9 mouse cellular contexts compared by ENCODE assay signal in the genomic region with DNA sequence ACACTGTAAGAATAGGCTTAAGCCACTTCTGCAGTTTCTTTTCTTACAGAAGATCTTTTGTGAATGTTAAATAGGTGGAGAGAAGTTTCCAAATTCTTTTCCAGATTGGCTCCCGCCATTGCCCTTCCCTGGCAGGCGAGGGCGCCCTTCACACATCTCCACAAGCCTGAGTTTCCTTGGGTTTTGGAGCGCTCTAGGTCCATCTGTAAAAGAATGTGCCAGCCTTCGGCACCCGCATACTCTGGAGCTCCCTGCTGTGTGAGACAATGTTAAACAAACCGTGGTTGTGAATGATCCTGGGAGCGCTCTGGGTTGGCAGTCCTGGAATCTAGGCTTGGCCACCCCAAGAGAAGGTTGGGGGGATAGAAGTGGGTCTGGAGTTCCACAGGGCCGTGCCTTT.
DNase-seq lines count a peak whose midpoint lies in the region; ATAC-seq lines count a peak whose summit lies in the region.
"Had no signal": no experiment of that assay in that cellular context is flagged by ENCODE, and none has a peak within 500 bp of the region (broad histone marks: within the 10 kb centered on the region; RNA-seq: fewer than 3 reads in every experiment).

No protein-coding gene starts in this region.

- no peak overlapping the region for H3K4me3 ChIP-seq in liver, embryonic 11.5 days (ENCODE audit: low read depth, low read length)

- ATAC-seq in liver, embryonic 11.5 days (replicated peaks; ENCODE audit: low FRiP score), result no peak

- peak overlapping the region; percentile 61 for H3K4me2 ChIP-seq in liver, embryonic 11.5 days

- H3K4me1 ChIP-seq in liver, embryonic 11.5 days (replicated peaks; ENCODE audit: control insufficient read depth, insufficient read depth, low read length), result no peaks in the 10 kb centered on the region

- H3K27me3 ChIP-seq in liver, embryonic 11.5 days (replicated peaks; ENCODE audit: control insufficient read depth, insufficient read depth, low read length), result no peaks in the 10 kb centered on the region; the same call in 1 of the 2 replicates

- H3K9me3 ChIP-seq in liver, embryonic 11.5 days (ENCODE audit: control insufficient read depth, low read length), result no peaks in the 10 kb centered on the region

- WGBS in liver, embryonic 11.5 days, result 5% methylated on average over 9 of the region's 9 CpGs

- DNase-seq in liver, embryonic 11.5 days (ENCODE audit: low spot score), result no peak
- DNase-seq in liver, result no peak
- peak; percentile 76 to 81 for DNase-seq in cerebellum, postnatal 25 days
- DNase-seq in frontal cortex, postnatal 36 days (ENCODE audit: low spot score in 2 of 2), result peak; percentile 43 to 59
- peak; percentile 13 to 33 for DNase-seq in left cerebral cortex, postnatal 10 days (ENCODE audit: extremely low spot score in 1 of 2, low spot score in 2 of 2)
- DNase-seq in right cerebral cortex, adult 2 months (ENCODE audit: low spot score in 2 of 2), result peak; percentile 69 to 71
- DNase-seq in B cell, adult 2 months, result no peak
- DNase-seq in spleen, postnatal 36 days (ENCODE audit: low spot score in 2 of 2), result no peak

- intact Hi-C loops in left cerebral cortex, postnatal 10 days (cut with DNase I), result loop anchor here (5.0 kb wide), 1 partner anchor 129 kb away; no protein-coding TSS in a partner anchor

- no peak overlapping the region for H3K9ac ChIP-seq in liver, embryonic 11.5 days (ENCODE audit: low read depth, low read length)

- no peak overlapping the region for H3K27ac ChIP-seq in liver, embryonic 11.5 days (ENCODE audit: low read depth, low read length)
- H3K27ac ChIP-seq: macrophage had no signal

- no peaks in the 10 kb centered on the region for H3K36me3 ChIP-seq in liver, embryonic 11.5 days (ENCODE audit: control insufficient read depth, insufficient read depth, low read length)

Comparison
In these comparisons a context has a peak if more than half of its experiments do, and no peak if none do; other contexts are left out.
1. DNase-seq: peak in cerebellum, postnatal 25 days (2 of 2), frontal cortex, postnatal 36 days (2 of 2), left cerebral cortex, postnatal 10 days (2 of 2) and right cerebral cortex, adult 2 months (2 of 2); none in liver, embryonic 11.5 days (single experiment), liver (single experiment), B cell, adult 2 months (0 of 2) and spleen, postnatal 36 days (0 of 2).